Comparison of ENCODE assay signal across 16 mouse cellular contexts in the genomic region with DNA sequence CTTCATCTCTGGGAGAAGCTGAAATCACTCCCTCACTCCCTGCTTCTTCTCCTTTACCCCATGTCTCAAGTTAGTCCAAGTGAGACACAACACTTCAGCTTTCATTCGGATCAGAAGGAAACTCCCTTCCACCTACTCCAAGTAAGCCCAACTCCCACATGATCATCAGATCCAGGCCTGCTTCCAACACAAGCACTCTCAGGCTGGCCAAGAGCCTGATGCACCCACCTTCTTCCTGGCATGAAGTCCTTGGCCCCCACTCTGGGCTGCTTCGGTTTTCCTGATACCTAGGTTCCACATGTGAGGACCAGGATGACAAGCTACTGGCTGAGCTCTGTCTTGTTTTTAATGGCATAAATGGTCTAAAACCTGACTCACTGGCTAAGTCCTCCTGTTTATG. TPM values are rescaled to one million over a fixed set of nuclear protein-coding genes. Genes with fewer than 3 reads are reported as not detected.
DNase-seq lines count a peak whose midpoint lies in the region; ATAC-seq and TF ChIP-seq lines count a peak whose summit lies in the region.
"Had no signal": no experiment of that assay in that cellular context is flagged by ENCODE, and none has a peak within 500 bp of the region (broad histone marks: within the 10 kb centered on the region; RNA-seq: fewer than 3 reads in every experiment).

No protein-coding gene starts in this region.

- peaks cover 2% of the 10 kb centered on the region; the same call in 1 of the 2 replicates for H3K4me1 ChIP-seq in lung, postnatal 0 days (ENCODE audit: insufficient read depth, low read depth, low read length)
- H3K4me1 ChIP-seq in hindbrain, embryonic 14.5 days (replicated peaks; ENCODE audit: control insufficient read depth, insufficient read depth, low read length) = no peaks in the 10 kb centered on the region

- H3K36me3 ChIP-seq in lung, postnatal 0 days (ENCODE audit: insufficient read depth, low read length) = no peaks in the 10 kb centered on the region; the same call in 1 of the 2 replicates
- H3K36me3 ChIP-seq in hindbrain, embryonic 14.5 days (replicated peaks; ENCODE audit: control insufficient read depth, insufficient read depth) = no peaks in the 10 kb centered on the region
- H3K36me3 ChIP-seq: G1E; heart, embryonic 15.5 days had no signal

- H3K27me3 ChIP-seq in lung, postnatal 0 days (replicated peaks; ENCODE audit: insufficient read depth, low read length) = no peaks in the 10 kb centered on the region
- no peaks in the 10 kb centered on the region for H3K27me3 ChIP-seq in hindbrain, embryonic 14.5 days (ENCODE audit: control insufficient read depth, insufficient read depth, low read length)
- H3K27me3 ChIP-seq: heart, embryonic 15.5 days had no signal

- no peak for TF ChIP-seq EP300 in lung, postnatal 0 days (IDR thresholded peaks at IDR 0.05)

- DNase-seq in left cerebral cortex, adult 2 months (ENCODE audit: extremely low spot score in 1 of 2, low spot score in 2 of 2) = peak; percentile 17 to 50
- no peak for DNase-seq in left cerebral cortex, postnatal 4 days
- DNase-seq in frontal cortex, postnatal 36 days (ENCODE audit: low spot score in 2 of 2) = peak; percentile 35 to 43
- peak; percentile 46 for DNase-seq in lung, postnatal 0 days (ENCODE audit: low spot score)
- DNase-seq in right cerebral cortex, postnatal 14 days = peak; percentile 12
- DNase-seq in hindbrain, embryonic 14.5 days (ENCODE audit: low spot score) = no peak
- DNase-seq: cerebellum, adult 11 months; forebrain, postnatal 0 days; kidney, adult 2 months; kidney, postnatal 36 days; midbrain, embryonic 14.5 days; thymus, postnatal 36 days had no signal

- no peak overlapping the region for H3K9ac ChIP-seq in lung, postnatal 0 days (replicated peaks; ENCODE audit: low read depth)
- H3K9ac ChIP-seq in hindbrain, embryonic 14.5 days = no peak overlapping the region
- H3K9ac ChIP-seq: forebrain, postnatal 0 days; heart, embryonic 15.5 days had no signal

- TF ChIP-seq CTCF in left cerebral cortex, adult 2 months (IDR thresholded peaks at IDR 0.05) = no peak
- TF ChIP-seq CTCF in lung, postnatal 0 days (IDR thresholded peaks at IDR 0.05) = no peak

- 61% methylated on average over 2 of the region's 2 CpGs for WGBS in lung, postnatal 0 days
- 85% methylated on average over 2 of the region's 2 CpGs for WGBS in hindbrain, embryonic 14.5 days

- H3K9me3 ChIP-seq in lung, postnatal 0 days (ENCODE audit: low read length) = no peaks in the 10 kb centered on the region
- no peaks in the 10 kb centered on the region for H3K9me3 ChIP-seq in hindbrain, embryonic 14.5 days (ENCODE audit: control insufficient read depth, low read length)
- H3K9me3 ChIP-seq: G1E; heart, embryonic 15.5 days had no signal

- no peak overlapping the region for H3K4me3 ChIP-seq in left cerebral cortex, adult 2 months
- H3K4me3 ChIP-seq in lung, postnatal 0 days (ENCODE audit: low read depth, low read length) = no peak overlapping the region
- no peak overlapping the region for H3K4me3 ChIP-seq in hindbrain, embryonic 14.5 days (replicated peaks; ENCODE audit: low read length)
- H3K4me3 ChIP-seq: heart, embryonic 15.5 days had no signal

- H3K4me2 ChIP-seq in lung, postnatal 0 days (replicated peaks; ENCODE audit: low read depth, low read length) = no peak overlapping the region
- H3K4me2 ChIP-seq in hindbrain, embryonic 14.5 days (replicated peaks) = no peak overlapping the region
- H3K4me2 ChIP-seq: heart, embryonic 15.5 days had no signal

- peak; percentile 58 for ATAC-seq in lung, postnatal 0 days
- no peak for ATAC-seq in hindbrain, embryonic 14.5 days (ENCODE audit: low FRiP score)
- no peak for ATAC-seq in CD4-positive, CD25-positive, alpha-beta regulatory T cell, adult 4 months
- ATAC-seq: forebrain, postnatal 0 days had no signal

- intact Hi-C loops in left cerebral cortex, adult 2 months (cut with DNase I) = no loop called here
- intact Hi-C loops in left cerebral cortex, postnatal 4 days (cut with DNase I) = no loop called here

- H3K27ac ChIP-seq in left cerebral cortex, adult 2 months = no peak overlapping the region
- H3K27ac ChIP-seq in lung, postnatal 0 days (ENCODE audit: low read length) = peak overlapping the region; percentile 33; the same call in 1 of the 2 replicates
- H3K27ac ChIP-seq in hindbrain, embryonic 14.5 days = no peak overlapping the region
- H3K27ac ChIP-seq: heart, embryonic 15.5 days had no signal

RNA-seq across cellular contexts. Expression of a gene that starts 28.3 kb away (rescaled TPM):
- under 1 TPM; 0.11 to 0.19 TPM for total RNA-seq in left cerebral cortex, adult 2 months (2021)
- not detected for total RNA-seq in left cerebral cortex, postnatal 4 days (2021)
- 4.9 and 5.9 TPM in 2 replicates for polyA plus RNA-seq in lung, postnatal 0 days (2015; fragmentation: Nextera tagmentation; extraction: Ambion mirVana)
- 0.20 TPM in 1 of 2 replicates, not detected in the other for polyA plus RNA-seq in hindbrain, embryonic 14.5 days (2014; fragmentation: Nextera tagmentation; extraction: Ambion mirVana)
- polyA plus RNA-seq in CD4-positive, CD25-positive, alpha-beta regulatory T cell, adult 4 months (2017; shearing (Covaris generic)) = under 1 TPM; 0.20 to 0.80 TPM
- total RNA-seq: layer of hippocampus, postnatal 14 days had no signal
- polyA plus RNA-seq: midbrain, embryonic 14.5 days had no signal

Comparison
In these comparisons a context has a peak if more than half of its experiments do, and no peak if none do; other contexts are left out.
1. DNase-seq: peak in left cerebral cortex, adult 2 months (2 of 2), frontal cortex, postnatal 36 days (2 of 2), lung, postnatal 0 days (single experiment) and right cerebral cortex, postnatal 14 days (single experiment); none in left cerebral cortex, postnatal 4 days (single experiment) and hindbrain, embryonic 14.5 days (single experiment).